Mouse (Mus musculus) midbrain, embryonic 10.5 days (tissue): ENCODE data around the gene Prkar1a. TPM values are rescaled to one million over a fixed set of nuclear protein-coding genes. Genes with fewer than 3 reads are reported as not detected.

ENCODE experiments used
- DNase-seq: peaks from one replicate; pipeline ENCODE4 v3.0.0-alpha.2; 2017; ENCODE audit warnings: low spot score
- H3K27ac ChIP-seq: fragments of 300-500 bp; sonication (generic); replicated peaks from 2 replicates; pipeline ENCODE4 v1.5.1; 2016; ENCODE audit warnings: mild to moderate bottlenecking
- H3K27me3 ChIP-seq: fragments of 300-500 bp; sonication (generic); 2 replicates; pipeline ENCODE4 v1.6.1; 2016; ENCODE audit warnings: low read depth, mild to moderate bottlenecking; ENCODE audit not compliant: poor library complexity, severe bottlenecking
- H3K36me3 ChIP-seq: fragments of 300-500 bp; sonication (generic); 2 replicates; pipeline ENCODE4 v1.6.1; 2016; ENCODE audit warnings: mild to moderate bottlenecking, moderate library complexity
- H3K4me1 ChIP-seq: fragments of 300-500 bp; sonication (generic); 2 replicates; pipeline ENCODE4 v1.6.1; 2016
- H3K4me3 ChIP-seq: fragments of 300-500 bp; sonication (generic); 2 replicates; pipeline ENCODE4 v1.5.1; 2016; ENCODE audit warnings: mild to moderate bottlenecking, moderate library complexity
- H3K9me3 ChIP-seq: fragments of 300-500 bp; sonication (generic); replicated peaks from 2 replicates; pipeline ENCODE4 v1.6.1; 2016; ENCODE audit warnings: mild to moderate bottlenecking
- WGBS: fragments of 180-500 bp; shearing (Covaris S2); methylation state at CpG from one replicate; pipeline ENCODE4 v1.1.7; 2016; 5-methylcytosine and 5-hydroxymethylcytosine counted together
- polyA plus RNA-seq: library from polyadenylated mRNA; unstranded; fragments of >200 nt; fragmentation: Nextera tagmentation; extraction: Ambion mirVana; gene quantifications from 2 replicates; pipeline ENCODE4 v1.2.1, GENCODE M21; 2016

Prkar1a gene
- polyA plus RNA-seq, 1 experiment from 2014 or later, result 309 TPM

GRCm38 (mm10) chr11:109620356-109620755, 28.8 kb upstream of the Prkar1a start:
- Histone ChIP-seq H3K27me3 (no peaks in the 10 kb centered on the region), H3K36me3 (no peaks in the 10 kb centered on the region), H3K4me3 (no peak overlapping the region), H3K9me3 (0 out of 2 replicates have a peak, but pooled peaks cover 4% of the 10 kb centered on the region), H3K27ac (no peak overlapping the region), H3K4me1 (peaks cover 8% of the 10 kb centered on the region; the same call in 1 of the 2 replicates)
- DNase-seq, result no peak
- 78% methylated on average over 6 of the region's 6 CpGs for WGBS

- Histone ChIP-seq H3K36me3 (no peaks in the 10 kb centered on the region), H3K27me3 (no peaks in the 10 kb centered on the region), H3K27ac (no peak overlapping the region), H3K9me3 (0 out of 2 replicates have a peak, but pooled peaks cover 4% of the 10 kb centered on the region), H3K4me3 (no peak overlapping the region), H3K4me1 (peaks cover 8% of the 10 kb centered on the region; the same call in 1 of the 2 replicates)
- DNase-seq, result peak; percentile 39
- WGBS, result 23% methylated on average over 2 of the region's 2 CpGs
Measured at GRCm38 (mm10) chr11:109621183-109621582, 28.0 kb upstream of the Prkar1a start.

GRCm38 (mm10) chr11:109622518-109623037, 26.6 kb upstream of the Prkar1a start:
- Histone ChIP-seq H3K4me3 (no peak overlapping the region), H3K4me1 (peaks cover 8% of the 10 kb centered on the region; the same call in 1 of the 2 replicates), H3K36me3 (no peaks in the 10 kb centered on the region), H3K9me3 (0 out of 2 replicates have a peak, but pooled peaks cover 4% of the 10 kb centered on the region), H3K27me3 (no peaks in the 10 kb centered on the region), H3K27ac (no peak overlapping the region)
- peak; percentile 14 for DNase-seq
- WGBS, result 49% methylated on average over 15 of the region's 15 CpGs

- Histone ChIP-seq H3K27ac (no peak overlapping the region), H3K4me1 (peaks cover 8% of the 10 kb centered on the region; the same call in 1 of the 2 replicates), H3K27me3 (no peaks in the 10 kb centered on the region), H3K36me3 (no peaks in the 10 kb centered on the region), H3K9me3 (0 out of 2 replicates have a peak, but pooled peaks cover 4% of the 10 kb centered on the region), H3K4me3 (no peak overlapping the region)
- 87% methylated on average over 7 of the region's 7 CpGs for WGBS
- DNase-seq, result no peak
Measured at GRCm38 (mm10) chr11:109623238-109623637, 26.0 kb upstream of the Prkar1a start.

GRCm38 (mm10) chr11:109627648-109628047, 21.6 kb upstream of the Prkar1a start:
- 86% methylated on average over 4 of the region's 4 CpGs for WGBS
- no peaks in the 10 kb centered on the region for H3K27me3 ChIP-seq
- 0 out of 2 replicates have a peak, but pooled peaks cover 4% of the 10 kb centered on the region for H3K9me3 ChIP-seq
- no peak overlapping the region for H3K4me3 ChIP-seq
- H3K27ac ChIP-seq, result no peak overlapping the region
- peaks cover 2% of the 10 kb centered on the region; the same call in 1 of the 2 replicates for H3K4me1 ChIP-seq
- no peaks in the 10 kb centered on the region for H3K36me3 ChIP-seq
- no peak for DNase-seq

GRCm38 (mm10) chr11:109628099-109628498, 21.1 kb upstream of the Prkar1a start:
- no peaks in the 10 kb centered on the region for H3K4me1 ChIP-seq
- no peak overlapping the region for H3K4me3 ChIP-seq
- no peaks in the 10 kb centered on the region for H3K27me3 ChIP-seq
- H3K36me3 ChIP-seq, result no peaks in the 10 kb centered on the region
- H3K9me3 ChIP-seq, result 0 out of 2 replicates have a peak, but pooled peaks cover 4% of the 10 kb centered on the region
- no peak for DNase-seq
- no peak overlapping the region for H3K27ac ChIP-seq
- WGBS, result 84% methylated on average over 3 of the region's 3 CpGs

GRCm38 (mm10) chr11:109629021-109629521, 20.1 kb upstream of the Prkar1a start:
- 78% methylated on average over 10 of the region's 10 CpGs for WGBS
- Histone ChIP-seq H3K27me3 (no peaks in the 10 kb centered on the region), H3K36me3 (no peaks in the 10 kb centered on the region), H3K4me3 (no peak overlapping the region), H3K27ac (no peak overlapping the region), H3K4me1 (no peaks in the 10 kb centered on the region), H3K9me3 (0 out of 2 replicates have a peak, but pooled peaks cover 4% of the 10 kb centered on the region)
- no peak for DNase-seq

- no peak for DNase-seq
- no peaks in the 10 kb centered on the region for H3K4me1 ChIP-seq
- H3K36me3 ChIP-seq, result no peaks in the 10 kb centered on the region
- H3K4me3 ChIP-seq, result no peak overlapping the region
- H3K9me3 ChIP-seq, result no peaks in the 10 kb centered on the region
- 76% methylated on average over 9 of the region's 9 CpGs for WGBS
- H3K27ac ChIP-seq, result no peak overlapping the region
- H3K27me3 ChIP-seq, result no peaks in the 10 kb centered on the region
Measured at GRCm38 (mm10) chr11:109634928-109635327, 14.3 kb upstream of the Prkar1a start.

GRCm38 (mm10) chr11:109635871-109636395, 13.3 kb upstream of the Prkar1a start:
- H3K4me1 ChIP-seq, result no peaks in the 10 kb centered on the region
- 89% methylated on average over 6 of the region's 6 CpGs for WGBS
- no peaks in the 10 kb centered on the region for H3K9me3 ChIP-seq
- H3K27me3 ChIP-seq, result no peaks in the 10 kb centered on the region
- no peak overlapping the region for H3K4me3 ChIP-seq
- no peak overlapping the region for H3K27ac ChIP-seq
- H3K36me3 ChIP-seq, result no peaks in the 10 kb centered on the region
- no peak for DNase-seq

GRCm38 (mm10) chr11:109641498-109642222, 7.5 kb upstream of the Prkar1a start:
- Histone ChIP-seq H3K36me3 (no peaks in the 10 kb centered on the region), H3K27ac (no peak overlapping the region), H3K9me3 (no peaks in the 10 kb centered on the region), H3K27me3 (no peaks in the 10 kb centered on the region), H3K4me3 (no peak overlapping the region), H3K4me1 (no peaks in the 10 kb centered on the region)
- 89% methylated on average over 5 of the region's 5 CpGs for WGBS
- no peak for DNase-seq

GRCm38 (mm10) chr11:109648510-109648909, 695 bp upstream of the Prkar1a start:
- Histone ChIP-seq H3K4me3 (no peak overlapping the region), H3K36me3 (peaks cover 5% of the 10 kb centered on the region), H3K4me1 (peaks cover 38% of the 10 kb centered on the region), H3K27ac (no peak overlapping the region), H3K9me3 (no peaks in the 10 kb centered on the region), H3K27me3 (0 out of 2 replicates have a peak, but pooled peaks cover 9% of the 10 kb centered on the region)
- WGBS, result 69% methylated on average over 7 of the region's 7 CpGs
- no peak for DNase-seq

- H3K36me3 ChIP-seq, result peaks cover 21% of the 10 kb centered on the region
- WGBS, result 1% methylated on average over 31 of the region's 31 CpGs
- H3K27ac ChIP-seq, result peak overlapping the region; percentile 99
- peaks cover 42% of the 10 kb centered on the region for H3K4me1 ChIP-seq
- H3K4me3 ChIP-seq, result peak overlapping the region; percentile 97
- H3K27me3 ChIP-seq, result 0 out of 2 replicates have a peak, but pooled peaks cover 9% of the 10 kb centered on the region
- H3K9me3 ChIP-seq, result no peaks in the 10 kb centered on the region
- DNase-seq, result peak; percentile 78
Measured at GRCm38 (mm10) chr11:109649975-109650701, 933 bp downstream of the Prkar1a start.
